Mouse (Mus musculus) ES-E14 (cell line): ENCODE measurements around the gene 1520401A03Rik. TPM values are rescaled to one million over a fixed set of nuclear protein-coding genes. Genes with fewer than 3 reads are reported as not detected.

Source experiments
- DNase-seq: peaks from one replicate; pipeline ENCODE4 v3.0.0-alpha.2; 2013; ENCODE audit warnings: low read depth, low spot score
- H3K27ac ChIP-seq: 2 replicates; pipeline ENCODE4 v1.5.1; 2012; ENCODE audit warnings: low read depth, mild to moderate bottlenecking, low read length, moderate library complexity, mixed read lengths; ENCODE audit not compliant: poor library complexity, insufficient read depth, severe bottlenecking
- H3K36me3 ChIP-seq: 2 replicates; pipeline ENCODE4 v1.6.1; 2012; ENCODE audit warnings: mild to moderate bottlenecking, low read length, moderate library complexity, mixed read lengths; ENCODE audit not compliant: control insufficient read depth, poor library complexity, insufficient read depth, severe bottlenecking
- H3K4me1 ChIP-seq, 2 experiments: fragments of 150-350 bp in 1 of 2; sonication (generic) in 1 of 2; 2 replicates each; pipeline ENCODE4 v1.6.1; 2012; ENCODE audit warnings: low read length in 2 of 2, mild to moderate bottlenecking in 1 of 2, mixed read lengths in 1 of 2; ENCODE audit not compliant: control insufficient read depth in 2 of 2, insufficient read depth in 2 of 2, poor library complexity in 1 of 2
- H3K4me3 ChIP-seq, 2 experiments: fragments of 150-350 bp in 1 of 2; sonication (generic) in 1 of 2; 2 replicates each; pipeline ENCODE4 v1.5.1; 2012; ENCODE audit warnings: low read length in 2 of 2, low read depth in 1 of 2, mild to moderate bottlenecking in 1 of 2, mixed read lengths in 1 of 2; ENCODE audit not compliant: insufficient read depth in 1 of 2, poor library complexity in 1 of 2, severe bottlenecking in 1 of 2
- H3K9ac ChIP-seq: 2 replicates; pipeline ENCODE4 v1.6.1; 2012; ENCODE audit warnings: low read depth, mild to moderate bottlenecking, low read length, mixed read lengths; ENCODE audit not compliant: poor library complexity, insufficient read depth, severe bottlenecking
- H3K9me3 ChIP-seq: fragments of 150-350 bp; sonication (generic); 2 replicates; pipeline ENCODE4 v1.6.1; 2012; ENCODE audit warnings: low read depth, mild to moderate bottlenecking, low read length; ENCODE audit not compliant: control insufficient read depth, insufficient read depth
- CHD2 ChIP-seq: IDR thresholded peaks from 2 replicates; pipeline ENCODE4 v1.6.1; 2014; ENCODE audit warnings: mild to moderate bottlenecking, low read depth, low read length, inconsistent platforms
- HCFC1 ChIP-seq: IDR thresholded peaks from 2 replicates; pipeline ENCODE4 v1.6.1; 2012; ENCODE audit warnings: low read length, inconsistent platforms, borderline replicate concordance; ENCODE audit not compliant: insufficient read depth
- MAFK ChIP-seq: IDR thresholded peaks from 2 replicates; pipeline ENCODE4 v1.6.1; 2014; ENCODE audit warnings: mild to moderate bottlenecking, low read depth, low read length, inconsistent platforms; ENCODE audit not compliant: insufficient read depth
- ZC3H11A ChIP-seq: IDR thresholded peaks from 2 replicates; pipeline ENCODE4 v1.6.1; 2012; ENCODE audit warnings: low read depth, mild to moderate bottlenecking, inconsistent platforms, low read length, borderline replicate concordance
- ZNF384 ChIP-seq: IDR thresholded peaks from 2 replicates; pipeline ENCODE4 v1.6.1; 2012; ENCODE audit warnings: low read depth, low read length, inconsistent platforms
- in situ Hi-C, 2 experiments: fragments of 600-800 bp; cut with MboI; formaldehyde crosslinking; loops; one replicate each; pipeline ENCODE4 v1.15.1; 2025; ENCODE audit warnings: low sequenced_read_pairs in 2 of 2, inconsistent platforms in 1 of 2; ENCODE audit not compliant: unreplicated experiment in 2 of 2
- total RNA-seq: library from RNA; depleted of rRNA; stranded (reverse); fragments of 300-350 nt; gene quantifications from 2 replicates; pipeline ENCODE4 v1.2.3, GENCODE M21; 2012

The 1520401A03Rik gene
- total RNA-seq, 1 experiment: 0.04 TPM

DNA sequence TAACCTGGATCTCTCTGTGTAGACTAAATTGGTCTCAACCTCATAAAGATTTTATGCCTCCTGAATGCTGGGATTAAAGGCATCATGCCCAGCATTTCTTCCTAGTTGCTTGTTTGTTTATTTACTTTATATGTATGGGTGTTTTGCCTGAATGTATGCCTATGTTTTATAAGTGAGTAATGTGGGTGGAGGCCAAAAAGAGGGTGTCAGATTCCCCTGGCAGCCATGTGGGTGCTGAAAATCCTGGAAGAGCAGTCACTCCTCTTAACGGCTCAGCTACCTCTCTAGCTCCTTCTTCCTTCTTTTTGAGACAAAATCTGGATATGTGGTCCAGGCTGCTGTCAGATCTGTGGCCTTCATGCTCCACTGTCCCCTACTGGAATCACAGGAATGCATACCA is 7.9 kb upstream of the 1520401A03Rik start:
- no peak overlapping the region for H3K27ac ChIP-seq
- H3K9ac ChIP-seq: no peak overlapping the region
- peaks cover 4 to 5% of the 10 kb centered on the region in 2 experiments; a peak in 1 of 4 replicates for H3K4me1 ChIP-seq
- peaks cover 6% of the 10 kb centered on the region; the same call in 1 of the 2 replicates for H3K36me3 ChIP-seq
- H3K9me3 ChIP-seq: no peaks in the 10 kb centered on the region
- in situ Hi-C loops: no loop called here
- TF ChIP-seq MAFK (no peak), ZC3H11A (no peak), HCFC1 (no peak), ZNF384 (no peak), CHD2 (no peak)
- no peak for DNase-seq
- H3K4me3 ChIP-seq: no peak overlapping the region

- no peaks in the 10 kb centered on the region for H3K9me3 ChIP-seq
- in situ Hi-C loops: no loop called here
- 0 out of 2 replicates have a peak, but pooled peaks cover 1% of the 10 kb centered on the region for H3K36me3 ChIP-seq
- peaks cover 4 to 5% of the 10 kb centered on the region in 2 experiments; a peak in 1 of 4 replicates for H3K4me1 ChIP-seq
- 0 out of 2 replicates have a peak overlapping the region, but pooled peaks have one; percentile 20 for H3K27ac ChIP-seq
- TF ChIP-seq ZNF384 (no peak), CHD2 (no peak), MAFK (no peak), ZC3H11A (no peak)
- peak overlapping the region; percentile 87 to 90 for H3K4me3 ChIP-seq
- no peak for DNase-seq
- peak overlapping the region; percentile 84 for H3K9ac ChIP-seq
These were observed 4.2 kb upstream of the 1520401A03Rik start for GRCm38 (mm10) chr17:23726758-23727142.

DNA sequence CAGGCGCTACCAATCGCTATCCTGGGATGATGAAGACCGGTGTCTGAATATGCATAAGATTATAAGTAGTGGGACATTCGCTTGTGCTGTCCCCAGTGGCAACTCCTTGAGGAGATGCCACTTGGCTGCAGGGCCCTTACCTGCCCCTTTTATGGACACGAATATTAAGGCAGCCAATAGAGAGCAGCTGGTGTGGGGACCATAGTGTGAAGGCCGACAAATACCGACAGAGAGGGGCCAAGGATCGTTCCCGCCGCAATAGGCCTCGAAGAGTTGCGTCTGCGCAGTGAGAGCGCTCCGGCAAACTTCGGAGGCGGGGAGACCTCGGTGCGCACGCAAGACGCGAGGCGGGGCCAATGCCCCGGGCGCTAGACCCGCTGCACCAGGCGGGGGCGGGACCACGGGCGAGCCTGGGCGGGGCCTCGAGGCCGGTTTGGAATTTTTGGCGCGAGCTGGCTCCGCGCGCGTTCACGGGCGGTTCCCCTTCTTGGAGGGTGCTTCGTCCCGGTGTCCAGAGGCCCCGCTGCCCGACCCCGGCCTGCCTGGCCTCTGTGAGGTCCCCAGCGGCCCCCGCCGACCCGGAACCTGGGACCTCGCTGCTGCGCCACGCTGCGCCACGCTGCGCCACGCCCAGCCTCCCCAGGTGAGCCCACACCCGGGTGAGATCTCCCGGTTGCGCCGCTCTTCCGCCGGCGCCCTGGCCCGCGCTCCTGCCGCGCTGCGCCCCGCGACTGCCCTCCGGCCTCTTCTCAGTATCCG is 3.6 kb upstream of the 1520401A03Rik start, which contains the start of gene Pkmyt1:
Gene Pkmyt1 (plus strand): TSS at position 338 of the 759 bp plus-strand sequence.
- Histone ChIP-seq H3K36me3 (no peaks in the 10 kb centered on the region), H3K4me3 (peak within 1 kb of the TSS; percentile 87 to 90), H3K9ac (peak within 1 kb of the TSS; percentile 84), H3K4me1 (peaks cover 2 to 5% of the 10 kb centered on the region in 2 experiments; a peak in 1 of 4 replicates), H3K27ac (peak within 1 kb of the TSS; percentile 20; the same call in 1 of the 2 replicates), H3K9me3 (no peaks in the 10 kb centered on the region)
- peak; percentile 86 for DNase-seq
- TF ChIP-seq ZNF384: no peak
- no peak for TF ChIP-seq CHD2
- TF ChIP-seq MAFK: no peak
- no peak for TF ChIP-seq ZC3H11A
- TF ChIP-seq HCFC1: no peak
- in situ Hi-C loops: no loop called here

DNA sequence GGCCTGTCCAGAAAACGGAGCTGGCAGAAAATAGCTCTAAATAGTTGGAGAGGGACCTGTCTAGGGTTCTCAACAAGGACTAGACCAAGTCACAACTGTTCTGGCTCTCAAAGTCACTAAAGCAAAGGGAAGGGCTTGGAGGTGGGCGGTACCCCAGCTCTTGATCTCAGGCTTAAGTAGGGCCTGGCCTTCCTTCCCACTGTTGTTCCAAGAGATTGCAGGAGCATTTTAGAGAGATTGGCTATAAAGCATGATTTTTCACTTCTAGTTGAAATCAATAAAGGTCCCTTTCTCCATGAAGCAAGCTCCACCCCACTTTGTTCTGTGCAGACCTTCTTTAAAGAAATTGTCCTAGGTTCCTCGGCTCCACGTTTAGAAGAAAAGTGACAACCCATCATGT is 2.9 kb upstream of the 1520401A03Rik start:
- TF ChIP-seq CHD2 (no peak), ZC3H11A (no peak), ZNF384 (no peak)
- Histone ChIP-seq H3K9ac (peak overlapping the region; percentile 66; the same call in 1 of the 2 replicates), H3K36me3 (no peaks in the 10 kb centered on the region), H3K4me3 (peak overlapping the region; percentile 55 to 67), H3K4me1 (peaks cover 2 to 5% of the 10 kb centered on the region in 2 experiments; a peak in 1 of 4 replicates), H3K27ac (no peak overlapping the region), H3K9me3 (no peaks in the 10 kb centered on the region)
- in situ Hi-C loops: no loop called here
- DNase-seq: no peak

DNA sequence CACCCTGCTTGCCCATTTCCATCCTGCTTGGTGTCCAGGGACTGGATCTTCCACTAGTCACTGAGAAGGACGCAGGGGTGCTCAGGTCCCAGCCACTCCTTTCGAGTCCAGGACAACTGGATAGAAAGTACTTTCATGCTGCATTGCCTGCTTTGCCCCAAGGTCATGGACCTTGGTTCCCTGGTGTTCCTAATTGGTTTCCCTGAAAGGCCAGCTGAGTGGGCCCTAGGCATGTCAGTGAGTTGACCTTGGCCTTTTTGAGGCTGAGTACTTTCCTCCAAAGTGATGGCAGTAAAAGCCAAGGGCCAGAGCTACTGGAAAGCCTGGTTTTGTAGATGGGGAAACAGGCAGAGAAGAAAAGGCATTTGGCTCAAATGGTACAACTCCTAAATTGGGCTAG is 697 bp downstream of the 1520401A03Rik start:
- no peaks in the 10 kb centered on the region for H3K9me3 ChIP-seq
- H3K27ac ChIP-seq: no peak overlapping the region
- TF ChIP-seq ZNF384 (no peak), ZC3H11A (no peak), HCFC1 (no peak), MAFK (no peak), CHD2 (no peak)
- H3K4me3 ChIP-seq: no peak overlapping the region
- in situ Hi-C loops: no loop called here
- peaks cover 0 to 3% of the 10 kb centered on the region in 2 experiments; a peak in 1 of 4 replicates for H3K4me1 ChIP-seq
- H3K9ac ChIP-seq: no peak overlapping the region
- DNase-seq: no peak
- no peaks in the 10 kb centered on the region for H3K36me3 ChIP-seq
